Mouse (Mus musculus) midbrain, embryonic 14.5 days (tissue): ENCODE measurements around the gene Slco3a1. TPM values are rescaled to one million over a fixed set of nuclear protein-coding genes. Genes with fewer than 3 reads are reported as not detected.

Experiments used
- ATAC-seq: fragments of 200-750 bp; cut with Nextera tagmentation; 2 replicates; pipeline ENCODE4 v1.8.0; 2017; ENCODE audit warnings: moderate number of reproducible peaks, moderate library complexity; ENCODE audit not compliant: low FRiP score, low TSS enrichment
- DNase-seq: peaks from one replicate; pipeline ENCODE4 v3.0.0-alpha.2; 2015
- H3K27ac ChIP-seq: fragments of 300-500 bp; sonication (generic); replicated peaks from 2 replicates; pipeline ENCODE4 v1.5.1; 2014; ENCODE audit warnings: mild to moderate bottlenecking, low read depth, low read length, moderate library complexity
- H3K27me3 ChIP-seq: fragments of 300-500 bp; sonication (generic); 2 replicates; pipeline ENCODE4 v1.6.1; 2014; ENCODE audit warnings: low read length, control low read depth, mixed read lengths; ENCODE audit not compliant: control insufficient read depth, insufficient read depth
- H3K36me3 ChIP-seq: fragments of 300-500 bp; sonication (generic); 2 replicates; pipeline ENCODE4 v1.6.1; 2014; ENCODE audit warnings: low read length, control low read depth; ENCODE audit not compliant: control insufficient read depth, insufficient read depth
- H3K4me1 ChIP-seq: fragments of 300-500 bp; sonication (generic); 2 replicates; pipeline ENCODE4 v1.6.1; 2014; ENCODE audit warnings: mild to moderate bottlenecking, antibody characterized with exemption, low read length, control low read depth; ENCODE audit not compliant: control insufficient read depth, insufficient read depth
- H3K4me2 ChIP-seq: fragments of 300-500 bp; sonication (generic); 2 replicates; pipeline ENCODE4 v1.6.1; 2014; ENCODE audit warnings: mild to moderate bottlenecking, low read length, moderate library complexity
- H3K4me3 ChIP-seq: fragments of 300-500 bp; sonication (generic); replicated peaks from 2 replicates; pipeline ENCODE4 v1.5.1; 2014; ENCODE audit warnings: low read depth, low read length
- H3K9ac ChIP-seq: fragments of 300-500 bp; sonication (generic); replicated peaks from 2 replicates; pipeline ENCODE4 v1.6.1; 2014; ENCODE audit warnings: mild to moderate bottlenecking, low read length, moderate library complexity
- H3K9me3 ChIP-seq: fragments of 300-500 bp; sonication (generic); 2 replicates; pipeline ENCODE4 v1.6.1; 2016; ENCODE audit warnings: low read length, control low read depth, mixed read lengths; ENCODE audit not compliant: control insufficient read depth
- WGBS: fragments of 180-500 bp; shearing (Covaris S2); extraction: QIAGEN DNeasy Blood & Tissue Kit; methylation state at CpG from one replicate; pipeline ENCODE4 v1.1.7; 2014; 5-methylcytosine and 5-hydroxymethylcytosine counted together
- polyA plus RNA-seq: library from polyadenylated mRNA; unstranded; fragments of >200 nt; fragmentation: Nextera tagmentation; extraction: Ambion mirVana; gene quantifications from 2 replicates; pipeline ENCODE4 v1.2.1, GENCODE M21; 2014

The Slco3a1 gene
- polyA plus RNA-seq, 1 experiment from 2014 or later: 18.9 TPM

GRCm38 (mm10) chr7:74373056-74373455 lies 181.5 kb downstream of the Slco3a1 start:
- no peak for DNase-seq
- H3K27me3 ChIP-seq: no peaks in the 10 kb centered on the region
- WGBS: 94% methylated on average over 6 of the region's 6 CpGs
- no peak overlapping the region for H3K9ac ChIP-seq
- ATAC-seq: no peak
- no peak overlapping the region for H3K4me2 ChIP-seq
- no peak overlapping the region for H3K4me3 ChIP-seq
- H3K9me3 ChIP-seq: no peaks in the 10 kb centered on the region
- no peaks in the 10 kb centered on the region for H3K4me1 ChIP-seq
- H3K36me3 ChIP-seq: no peaks in the 10 kb centered on the region
- no peak overlapping the region for H3K27ac ChIP-seq

- no peak overlapping the region for H3K9ac ChIP-seq
- H3K9me3 ChIP-seq: no peaks in the 10 kb centered on the region
- no peak overlapping the region for H3K27ac ChIP-seq
- H3K4me3 ChIP-seq: no peak overlapping the region
- no peaks in the 10 kb centered on the region for H3K36me3 ChIP-seq
- 0 out of 2 replicates have a peak, but pooled peaks cover 4% of the 10 kb centered on the region for H3K4me1 ChIP-seq
- H3K27me3 ChIP-seq: no peaks in the 10 kb centered on the region
- H3K4me2 ChIP-seq: no peak overlapping the region
- 72% methylated on average over 6 of the region's 6 CpGs for WGBS
- no peak for ATAC-seq
- DNase-seq: no peak
These were observed 182.4 kb downstream of the Slco3a1 start for GRCm38 (mm10) chr7:74372141-74372582.

GRCm38 (mm10) chr7:74371656-74372055 lies 182.9 kb downstream of the Slco3a1 start:
- 47% methylated on average over 2 of the region's 2 CpGs for WGBS

GRCm38 (mm10) chr7:74371208-74371607 lies 183.4 kb downstream of the Slco3a1 start:
- Histone ChIP-seq H3K27me3 (no peaks in the 10 kb centered on the region), H3K4me2 (no peak overlapping the region), H3K27ac (no peak overlapping the region), H3K4me3 (no peak overlapping the region), H3K4me1 (peaks cover 10% of the 10 kb centered on the region; the same call in 1 of the 2 replicates), H3K9ac (no peak overlapping the region), H3K9me3 (no peaks in the 10 kb centered on the region), H3K36me3 (no peaks in the 10 kb centered on the region)
- ATAC-seq: peak; percentile 62; the same call in 1 of the 2 replicates
- 23% methylated on average over 2 of the region's 2 CpGs for WGBS
- DNase-seq: peak; percentile 83

More at GRCm38 (mm10) chr7:74371656-74372055, 182.9 kb downstream of the Slco3a1 start:
- Histone ChIP-seq H3K4me3 (no peak overlapping the region), H3K27me3 (no peaks in the 10 kb centered on the region), H3K4me2 (no peak overlapping the region), H3K36me3 (no peaks in the 10 kb centered on the region), H3K4me1 (0 out of 2 replicates have a peak, but pooled peaks cover 5% of the 10 kb centered on the region), H3K27ac (no peak overlapping the region), H3K9me3 (no peaks in the 10 kb centered on the region), H3K9ac (no peak overlapping the region)
- DNase-seq (no peak), ATAC-seq (no peak)

- no peak overlapping the region for H3K4me2 ChIP-seq
These were observed 184.9 kb downstream of the Slco3a1 start for GRCm38 (mm10) chr7:74369657-74370056.

GRCm38 (mm10) chr7:74368256-74368980 lies 186.2 kb downstream of the Slco3a1 start:
- Histone ChIP-seq H3K4me2 (no peak overlapping the region), H3K4me3 (no peak overlapping the region), H3K27ac (no peak overlapping the region), H3K36me3 (no peaks in the 10 kb centered on the region), H3K9ac (no peak overlapping the region), H3K4me1 (peaks cover 26% of the 10 kb centered on the region), H3K9me3 (no peaks in the 10 kb centered on the region), H3K27me3 (no peaks in the 10 kb centered on the region)
- ATAC-seq (no peak), DNase-seq (no peak)
- 85% methylated on average over 11 of the region's 11 CpGs for WGBS

More at GRCm38 (mm10) chr7:74369657-74370056, 184.9 kb downstream of the Slco3a1 start:
- no peak overlapping the region for H3K4me3 ChIP-seq
- no peaks in the 10 kb centered on the region for H3K9me3 ChIP-seq
- H3K27ac ChIP-seq: no peak overlapping the region
- WGBS: 60% methylated on average over 4 of the region's 4 CpGs
- H3K36me3 ChIP-seq: no peaks in the 10 kb centered on the region
- DNase-seq (no peak), ATAC-seq (no peak)
- H3K27me3 ChIP-seq: no peaks in the 10 kb centered on the region
- no peak overlapping the region for H3K9ac ChIP-seq
- peaks cover 23% of the 10 kb centered on the region for H3K4me1 ChIP-seq

- no peak overlapping the region for H3K4me3 ChIP-seq
- no peaks in the 10 kb centered on the region for H3K27me3 ChIP-seq
- WGBS: 21% methylated on average over 7 of the region's 7 CpGs
- no peaks in the 10 kb centered on the region for H3K9me3 ChIP-seq
- no peak overlapping the region; the same call in 1 of the 2 replicates for H3K27ac ChIP-seq
- H3K4me1 ChIP-seq: peaks cover 26% of the 10 kb centered on the region
- no peaks in the 10 kb centered on the region for H3K36me3 ChIP-seq
- DNase-seq: peak; percentile 88
- no peak overlapping the region for H3K9ac ChIP-seq
- no peak for ATAC-seq
- H3K4me2 ChIP-seq: peak overlapping the region; percentile 20; the same call in 1 of the 2 replicates
These were observed 187.2 kb downstream of the Slco3a1 start for GRCm38 (mm10) chr7:74367350-74367749.

- 15% methylated on average over 4 of the region's 4 CpGs for WGBS
- Histone ChIP-seq H3K27me3 (no peaks in the 10 kb centered on the region), H3K4me1 (peaks cover 26% of the 10 kb centered on the region), H3K36me3 (no peaks in the 10 kb centered on the region), H3K9me3 (no peaks in the 10 kb centered on the region), H3K9ac (0 out of 2 replicates have a peak overlapping the region, but pooled peaks have one; percentile 14), H3K4me2 (no peak overlapping the region), H3K27ac (peak overlapping the region; percentile 62; the same call in 1 of the 2 replicates), H3K4me3 (no peak overlapping the region)
- DNase-seq (peak; percentile 51), ATAC-seq (peak; percentile 29; the same call in 1 of the 2 replicates)
These were observed 189.0 kb downstream of the Slco3a1 start for GRCm38 (mm10) chr7:74365623-74366022.

GRCm38 (mm10) chr7:74364956-74365355 lies 189.6 kb downstream of the Slco3a1 start:
- Histone ChIP-seq H3K9ac (no peak overlapping the region), H3K4me3 (no peak overlapping the region)

More at GRCm38 (mm10) chr7:74364956-74365355, 189.6 kb downstream of the Slco3a1 start:
- Histone ChIP-seq H3K36me3 (no peaks in the 10 kb centered on the region), H3K4me2 (no peak overlapping the region), H3K27ac (peak overlapping the region; percentile 62), H3K4me1 (peaks cover 26% of the 10 kb centered on the region), H3K9me3 (no peaks in the 10 kb centered on the region), H3K27me3 (no peaks in the 10 kb centered on the region)
- ATAC-seq: no peak
- WGBS: 82% methylated on average over 3 of the region's 3 CpGs
- DNase-seq: no peak
